Mouse (Mus musculus) kidney, embryonic 15.5 days (tissue): Measurements from ENCODE around the gene Adap2. TPM values are rescaled to one million over a fixed set of nuclear protein-coding genes. Genes with fewer than 3 reads are reported as not detected.
"Not testable (repeated sequence)": the region's sequence is repeated elsewhere in the genome, so short reads cannot be mapped to it uniquely, and the experiment has no call there.

Experiments used
- ATAC-seq: fragments of 200-750 bp; cut with Nextera tagmentation; replicated peaks from 2 replicates; pipeline ENCODE4 v1.8.0; 2017; ENCODE audit warnings: moderate TSS enrichment; ENCODE audit not compliant: low FRiP score
- H3K27ac ChIP-seq: fragments of 300-500 bp; sonication (generic); 2 replicates; pipeline ENCODE4 v1.5.1; 2015; ENCODE audit warnings: mild to moderate bottlenecking, inconsistent platforms
- H3K27me3 ChIP-seq: fragments of 300-500 bp; sonication (generic); 2 replicates; pipeline ENCODE4 v1.6.1; 2015; ENCODE audit warnings: inconsistent platforms
- H3K36me3 ChIP-seq: fragments of 300-500 bp; sonication (generic); 2 replicates; pipeline ENCODE4 v1.6.1; 2015; ENCODE audit warnings: inconsistent platforms
- H3K4me1 ChIP-seq: fragments of 300-500 bp; sonication (generic); 2 replicates; pipeline ENCODE4 v1.6.1; 2015; ENCODE audit warnings: inconsistent platforms
- H3K4me2 ChIP-seq: fragments of 300-500 bp; sonication (generic); 2 replicates; pipeline ENCODE4 v1.6.1; 2015; ENCODE audit warnings: moderate library complexity, mild to moderate bottlenecking, inconsistent platforms
- H3K4me3 ChIP-seq: fragments of 300-500 bp; sonication (generic); replicated peaks from 2 replicates; pipeline ENCODE4 v1.5.1; 2015; ENCODE audit warnings: mild to moderate bottlenecking, inconsistent platforms
- H3K9ac ChIP-seq: fragments of 300-500 bp; sonication (generic); 2 replicates; pipeline ENCODE4 v1.6.1; 2015; ENCODE audit warnings: mild to moderate bottlenecking, inconsistent platforms
- H3K9me3 ChIP-seq: fragments of 300-500 bp; sonication (generic); replicated peaks from 2 replicates; pipeline ENCODE4 v1.6.1; 2016; ENCODE audit warnings: inconsistent platforms
- WGBS: fragments of 180-500 bp; shearing (Covaris S2); methylation state at CpG from one replicate; pipeline ENCODE4 v1.1.7; 2015; ENCODE audit warnings: mixed read lengths; 5-methylcytosine and 5-hydroxymethylcytosine counted together
- polyA plus RNA-seq: library from polyadenylated mRNA; unstranded; fragments of >200 nt; fragmentation: Nextera tagmentation; extraction: Ambion mirVana; gene quantifications from 2 replicates; pipeline ENCODE4 v1.2.1, GENCODE M21; 2015

Adap2 gene
- polyA plus RNA-seq, 1 experiment from 2014 or later, result 2.7 TPM

DNA sequence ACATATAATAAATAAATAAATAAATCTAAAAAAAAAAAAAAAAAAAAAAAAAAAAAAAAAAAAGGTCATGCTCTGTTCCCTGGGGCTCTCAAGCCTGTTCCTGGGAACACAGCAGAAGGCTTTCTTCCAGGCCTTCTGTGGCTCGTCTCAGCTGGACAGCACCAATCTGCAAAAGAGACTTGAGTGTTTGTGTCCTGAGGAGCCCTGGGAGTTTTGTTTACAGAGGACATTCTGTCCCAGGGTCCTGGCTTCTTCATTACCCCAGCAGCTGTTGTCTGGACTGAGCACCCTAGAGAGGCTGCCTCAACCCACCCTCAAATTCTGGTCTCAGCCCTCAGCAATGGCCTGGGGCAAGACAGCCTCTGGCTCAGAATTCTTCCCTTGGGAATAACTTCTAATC is 5.6 kb upstream of the Adap2 start:
- H3K9ac ChIP-seq, result no peak overlapping the region
- peaks cover 4% of the 10 kb centered on the region; the same call in 1 of the 2 replicates for H3K4me1 ChIP-seq
- H3K27ac ChIP-seq, result no peak overlapping the region
- H3K4me3 ChIP-seq, result no peak overlapping the region
- 62% methylated on average over 1 of the region's 1 CpGs for WGBS
- no peak for ATAC-seq
- H3K9me3 ChIP-seq, result no peaks in the 10 kb centered on the region
- peaks cover 14% of the 10 kb centered on the region; the same call in 1 of the 2 replicates for H3K27me3 ChIP-seq
- no peaks in the 10 kb centered on the region for H3K36me3 ChIP-seq
- H3K4me2 ChIP-seq, result no peak overlapping the region

DNA sequence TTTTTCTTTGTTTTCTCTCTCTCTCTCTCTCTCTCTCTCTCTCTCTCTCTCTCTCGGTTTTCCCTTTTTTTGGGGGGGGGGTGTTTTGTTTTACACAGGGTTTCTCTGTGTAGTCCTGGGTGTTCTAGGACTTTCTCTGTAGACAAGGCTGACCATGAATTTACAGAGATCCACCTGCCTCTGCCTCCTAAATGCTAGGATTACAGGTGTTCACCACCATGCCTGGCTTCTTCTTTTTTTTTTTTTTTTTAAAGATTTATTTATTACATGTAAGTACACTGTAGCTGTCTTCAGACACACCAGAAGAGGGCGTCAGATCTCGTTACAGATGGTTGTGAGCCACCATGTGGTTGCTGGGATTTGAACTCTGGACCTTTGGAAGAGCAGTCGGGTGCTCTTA is 4.9 kb upstream of the Adap2 start:
- H3K27me3 ChIP-seq, result peaks cover 21% of the 10 kb centered on the region
- ATAC-seq, H3K36me3 ChIP-seq, H3K4me2 ChIP-seq, H3K9me3 ChIP-seq, H3K4me1 ChIP-seq, H3K27ac ChIP-seq, H3K9ac ChIP-seq, H3K4me3 ChIP-seq: not testable (repeated sequence)
- WGBS, result 70% methylated on average over 2 of the region's 4 CpGs

- WGBS, result 80% methylated on average over 8 of the region's 8 CpGs
- ATAC-seq, result no peak
Measured at GRCm38 (mm10) chr11:80149412-80150023, 4.4 kb upstream of the Adap2 start.

DNA sequence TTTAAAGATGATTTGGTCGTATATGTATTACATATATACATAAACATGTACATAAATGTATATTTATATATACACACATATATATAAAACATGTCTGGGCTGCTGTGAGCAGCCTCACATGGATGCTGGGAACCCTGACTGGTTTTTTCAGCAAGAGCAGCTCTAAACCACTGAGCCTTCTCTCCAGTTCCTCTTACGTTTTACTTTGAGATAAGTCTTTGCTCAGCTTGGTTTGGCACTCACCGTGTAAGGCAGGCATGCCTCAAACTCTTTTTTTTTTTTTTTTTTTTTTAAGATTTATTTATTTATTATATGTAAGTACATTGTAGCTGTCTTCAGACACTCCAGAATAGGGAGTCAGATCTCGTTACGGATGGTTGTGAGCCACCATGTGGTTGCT is 3.3 kb upstream of the Adap2 start:
- no peak overlapping the region for H3K4me2 ChIP-seq
- no peak overlapping the region for H3K4me3 ChIP-seq
- H3K9ac ChIP-seq, result no peak overlapping the region
- H3K27me3 ChIP-seq, result peaks cover 36% of the 10 kb centered on the region
- H3K27ac ChIP-seq, result no peak overlapping the region
- H3K4me1 ChIP-seq, result peaks cover 12% of the 10 kb centered on the region
- no peaks in the 10 kb centered on the region for H3K9me3 ChIP-seq
- ATAC-seq, result no peak
- no peaks in the 10 kb centered on the region for H3K36me3 ChIP-seq
- 76% methylated on average over 5 of the region's 5 CpGs for WGBS

More at GRCm38 (mm10) chr11:80149412-80150023, 4.4 kb upstream of the Adap2 start:
- Histone ChIP-seq H3K27me3 (peaks cover 26% of the 10 kb centered on the region), H3K4me2 (no peak overlapping the region), H3K4me1 (peaks cover 10% of the 10 kb centered on the region), H3K27ac (no peak overlapping the region), H3K4me3 (no peak overlapping the region), H3K9ac (no peak overlapping the region), H3K36me3 (no peaks in the 10 kb centered on the region), H3K9me3 (no peaks in the 10 kb centered on the region)

GRCm38 (mm10) chr11:80151541-80151940 is 2.4 kb upstream of the Adap2 start:
- 53% methylated on average over 2 of the region's 2 CpGs for WGBS
- no peak for ATAC-seq

DNA sequence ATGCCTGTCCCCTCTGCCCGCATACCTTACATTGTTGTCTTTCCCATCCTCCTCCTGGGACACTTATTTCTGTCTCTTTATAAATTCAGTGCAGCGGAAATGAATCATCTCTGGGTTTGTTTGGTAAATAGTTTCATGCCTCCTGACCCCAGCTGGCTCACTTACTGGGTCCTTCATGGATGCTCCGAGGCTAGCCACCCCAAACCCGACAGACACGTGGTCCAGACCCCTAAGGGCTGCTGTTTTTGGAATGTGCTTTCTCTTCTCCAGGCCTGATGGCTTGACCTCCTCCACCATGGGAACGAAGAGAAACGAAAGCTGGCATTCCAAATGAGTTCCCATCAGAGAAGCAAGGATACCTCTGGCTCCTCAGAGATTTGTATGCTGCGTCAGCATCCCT is 1.5 kb upstream of the Adap2 start:
- Histone ChIP-seq H3K27me3 (peaks cover 43% of the 10 kb centered on the region), H3K4me2 (no peak overlapping the region), H3K27ac (no peak overlapping the region), H3K9ac (no peak overlapping the region), H3K4me3 (no peak overlapping the region), H3K9me3 (no peaks in the 10 kb centered on the region), H3K4me1 (peaks cover 8% of the 10 kb centered on the region; the same call in 1 of the 2 replicates), H3K36me3 (no peaks in the 10 kb centered on the region)
- 72% methylated on average over 8 of the region's 8 CpGs for WGBS
- ATAC-seq, result no peak

More at GRCm38 (mm10) chr11:80151541-80151940, 2.4 kb upstream of the Adap2 start:
- Histone ChIP-seq H3K9me3 (no peaks in the 10 kb centered on the region), H3K4me1 (peaks cover 8% of the 10 kb centered on the region; the same call in 1 of the 2 replicates), H3K4me3 (no peak overlapping the region), H3K4me2 (no peak overlapping the region), H3K9ac (no peak overlapping the region), H3K27me3 (peaks cover 43% of the 10 kb centered on the region), H3K27ac (no peak overlapping the region), H3K36me3 (no peaks in the 10 kb centered on the region)

DNA sequence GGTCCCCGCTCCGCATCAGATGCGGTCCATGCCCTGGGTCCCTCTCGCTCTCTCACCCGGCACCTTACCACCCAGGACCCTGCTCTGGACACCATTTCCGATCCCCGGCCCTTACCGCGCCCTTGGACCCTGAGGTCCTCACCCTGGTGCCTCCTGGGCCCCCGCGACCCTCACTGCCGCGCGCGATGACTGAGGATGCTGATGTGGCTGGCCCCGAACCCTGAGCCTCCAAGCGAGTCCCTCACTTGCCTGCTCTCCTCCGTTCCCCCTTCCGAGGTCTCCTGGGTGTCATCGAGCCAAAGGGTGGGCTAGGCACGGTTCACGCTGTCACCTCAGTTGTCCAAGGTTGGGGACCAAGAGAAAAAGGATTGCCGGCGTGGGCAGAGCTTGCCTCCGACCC is 596 bp downstream of the Adap2 start:
- Histone ChIP-seq H3K4me1 (peaks cover 8% of the 10 kb centered on the region; the same call in 1 of the 2 replicates), H3K9me3 (no peaks in the 10 kb centered on the region), H3K9ac (peak overlapping the region; percentile 41; the same call in 1 of the 2 replicates), H3K4me2 (peak overlapping the region; percentile 84), H3K27ac (no peak overlapping the region), H3K4me3 (peak overlapping the region; percentile 60), H3K36me3 (no peaks in the 10 kb centered on the region), H3K27me3 (peaks cover 46% of the 10 kb centered on the region)
- no peak; the same call in 1 of the 2 replicates for ATAC-seq
- WGBS, result 29% methylated on average over 25 of the region's 25 CpGs

GRCm38 (mm10) chr11:80155541-80155940 is 1.6 kb downstream of the Adap2 start:
- Histone ChIP-seq H3K9ac (no peak overlapping the region), H3K27ac (no peak overlapping the region), H3K4me1 (peaks cover 8% of the 10 kb centered on the region; the same call in 1 of the 2 replicates), H3K36me3 (no peaks in the 10 kb centered on the region), H3K9me3 (no peaks in the 10 kb centered on the region), H3K4me2 (no peak overlapping the region), H3K27me3 (peaks cover 46% of the 10 kb centered on the region), H3K4me3 (no peak overlapping the region)
- WGBS, result 84% methylated on average over 8 of the region's 8 CpGs
- no peak for ATAC-seq

- ATAC-seq, result no peak
- WGBS, result 87% methylated on average over 4 of the region's 4 CpGs
- Histone ChIP-seq H3K27ac (no peak overlapping the region), H3K9me3 (no peaks in the 10 kb centered on the region), H3K27me3 (peaks cover 46% of the 10 kb centered on the region), H3K4me1 (peaks cover 8% of the 10 kb centered on the region; the same call in 1 of the 2 replicates), H3K4me3 (no peak overlapping the region), H3K4me2 (no peak overlapping the region), H3K9ac (no peak overlapping the region), H3K36me3 (no peaks in the 10 kb centered on the region)
Measured at GRCm38 (mm10) chr11:80155961-80156360, 2.1 kb downstream of the Adap2 start.

DNA sequence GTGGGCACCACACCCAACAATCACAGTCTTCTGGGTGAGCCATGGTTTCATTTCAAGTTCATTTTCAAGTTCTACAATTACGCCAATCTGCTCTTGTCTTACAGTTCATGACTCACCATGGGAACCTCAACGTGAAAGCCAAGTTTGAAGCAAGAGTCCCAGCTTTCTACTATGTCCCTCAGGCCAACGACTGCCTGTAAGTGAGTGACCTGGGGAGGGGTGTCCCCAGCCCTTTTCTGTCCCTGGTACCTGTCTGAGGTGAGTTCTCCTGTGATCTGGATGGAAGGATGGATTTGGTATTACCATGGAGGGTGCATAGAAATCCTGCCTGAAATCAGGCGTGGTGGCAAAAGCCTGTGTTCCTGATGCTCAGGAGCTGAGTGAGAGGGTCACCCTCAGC is 2.9 kb downstream of the Adap2 start:
- ATAC-seq, result no peak
- H3K4me3 ChIP-seq, result no peak overlapping the region
- peaks cover 46% of the 10 kb centered on the region for H3K27me3 ChIP-seq
- no peak overlapping the region for H3K4me2 ChIP-seq
- WGBS, result 80% methylated on average over 4 of the region's 4 CpGs
- H3K9me3 ChIP-seq, result no peaks in the 10 kb centered on the region
- no peaks in the 10 kb centered on the region for H3K36me3 ChIP-seq
- H3K9ac ChIP-seq, result no peak overlapping the region
- peaks cover 8% of the 10 kb centered on the region; the same call in 1 of the 2 replicates for H3K4me1 ChIP-seq
- H3K27ac ChIP-seq, result no peak overlapping the region

- Histone ChIP-seq H3K27me3 (peaks cover 25% of the 10 kb centered on the region), H3K36me3 (no peaks in the 10 kb centered on the region), H3K9me3 (no peaks in the 10 kb centered on the region), H3K4me1 (peaks cover 14% of the 10 kb centered on the region), H3K4me2 (no peak overlapping the region), H3K4me3 (no peak overlapping the region), H3K9ac (no peak overlapping the region), H3K27ac (no peak overlapping the region)
- ATAC-seq, result no peak
- 78% methylated on average over 7 of the region's 7 CpGs for WGBS
Measured at GRCm38 (mm10) chr11:80159018-80159417, 5.1 kb downstream of the Adap2 start.

DNA sequence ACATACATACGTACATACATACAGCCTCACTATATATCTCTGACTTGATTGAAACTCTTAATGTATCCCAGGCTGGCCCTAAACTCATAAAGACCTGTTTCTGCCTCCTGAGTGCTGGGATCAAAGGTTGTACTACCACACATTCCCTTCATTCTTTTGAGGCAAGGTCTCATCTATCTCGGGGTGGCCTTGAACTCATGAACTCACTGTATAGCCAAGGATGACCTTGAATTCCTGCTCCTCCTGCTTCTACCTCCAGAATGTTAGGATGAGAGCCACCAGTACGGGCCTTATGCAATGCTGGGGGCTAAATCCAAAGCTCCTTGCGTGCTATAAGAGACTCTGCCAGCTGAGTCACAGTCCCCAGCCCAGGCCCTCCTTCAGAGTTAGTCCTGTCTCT is 7.1 kb downstream of the Adap2 start:
- Histone ChIP-seq H3K27ac (no peak overlapping the region), H3K27me3 (peaks cover 6% of the 10 kb centered on the region; the same call in 1 of the 2 replicates), H3K9ac (no peak overlapping the region), H3K4me3 (no peak overlapping the region), H3K4me1 (peaks cover 7% of the 10 kb centered on the region), H3K9me3 (no peaks in the 10 kb centered on the region), H3K4me2 (no peak overlapping the region), H3K36me3 (no peaks in the 10 kb centered on the region)
- WGBS, result 79% methylated on average over 4 of the region's 4 CpGs
- no peak for ATAC-seq
